Mouse (Mus musculus) cerebellum, adult 2 months (tissue): ENCODE data around the gene Per3.

Source experiments
- CTCF ChIP-seq: fragments of 200-500 bp; IDR thresholded peaks from 2 replicates; pipeline ENCODE4 v1.5.1; 2011; ENCODE audit warnings: low read depth, mild to moderate bottlenecking, control low read depth, low read length, moderate library complexity, borderline replicate concordance; ENCODE audit not compliant: insufficient read depth
- POLR2A ChIP-seq: fragments of 200-500 bp; IDR thresholded peaks from 2 replicates; pipeline ENCODE4 v1.6.1; 2011; ENCODE audit warnings: low read length, control low read depth, borderline replicate concordance; ENCODE audit not compliant: insufficient read depth

GRCm38 (mm10) chr4:151059566-151059965 is 15.1 kb upstream of the Per3 start:
- TF ChIP-seq POLR2A (no peak), CTCF (no peak)
